Mouse (Mus musculus): Measurements from ENCODE around the gene Rab11fip4. TPM values are rescaled to one million over a fixed set of nuclear protein-coding genes. Genes with fewer than 3 reads are reported as not detected.
A peak's percentile ranks its signal among the peaks of the same experiment; 100 is the strongest.
"Not testable (repeated sequence)": the region's sequence is repeated elsewhere in the genome, so short reads cannot be mapped to it uniquely, and the experiment has no call there.

The Rab11fip4 gene
- polyA plus RNA-seq, 1 experiment from 2014 or later = 10.7 TPM

DNA sequence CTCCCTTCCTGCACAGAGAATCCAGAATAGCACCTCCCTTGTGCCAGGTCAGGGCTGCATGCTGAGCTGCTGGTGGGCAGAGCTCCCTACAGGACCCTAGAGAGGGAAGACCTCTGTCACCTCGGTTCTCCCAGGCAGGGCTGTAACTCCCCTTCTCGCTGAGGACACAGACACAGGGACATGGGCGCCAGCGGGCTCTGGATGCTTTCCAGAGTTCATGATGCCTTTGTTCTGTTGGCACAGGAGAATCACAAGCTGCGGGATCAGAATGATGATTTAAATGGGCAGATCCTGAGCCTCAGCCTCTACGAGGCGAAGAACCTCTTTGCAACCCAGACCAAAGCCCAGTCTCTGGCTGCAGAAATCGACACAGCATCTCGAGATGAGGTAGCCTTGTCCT lies 100.5 kb downstream of the Rab11fip4 start:
- no peaks in the 10 kb centered on the region for H3K9me3 ChIP-seq (ENCODE audit: control insufficient read depth, low read length)
- no peaks in the 10 kb centered on the region for H3K27me3 ChIP-seq (ENCODE audit: control insufficient read depth, insufficient read depth, low read length)
- no peak for DNase-seq (ENCODE audit: low spot score)
- H3K4me3 ChIP-seq (ENCODE audit: low read depth, low read length) = no peak overlapping the region
- ATAC-seq (ENCODE audit: insufficient number of reproducible peaks, low FRiP score, low TSS enrichment, low read depth) = no peak
- 92% methylated on average over 9 of the region's 9 CpGs for WGBS
- peaks cover 6% of the 10 kb centered on the region; the same call in 1 of the 2 replicates for H3K4me1 ChIP-seq (ENCODE audit: control insufficient read depth, insufficient read depth, low read length)
- H3K4me2 ChIP-seq (ENCODE audit: low read depth, severe bottlenecking) = no peak overlapping the region
- no peak overlapping the region for H3K9ac ChIP-seq (ENCODE audit: low read length)
- no peak overlapping the region for H3K27ac ChIP-seq (replicated peaks; ENCODE audit: low read depth, low read length)
- peaks cover 5% of the 10 kb centered on the region for H3K36me3 ChIP-seq (ENCODE audit: control insufficient read depth, insufficient read depth, low read length)

DNA sequence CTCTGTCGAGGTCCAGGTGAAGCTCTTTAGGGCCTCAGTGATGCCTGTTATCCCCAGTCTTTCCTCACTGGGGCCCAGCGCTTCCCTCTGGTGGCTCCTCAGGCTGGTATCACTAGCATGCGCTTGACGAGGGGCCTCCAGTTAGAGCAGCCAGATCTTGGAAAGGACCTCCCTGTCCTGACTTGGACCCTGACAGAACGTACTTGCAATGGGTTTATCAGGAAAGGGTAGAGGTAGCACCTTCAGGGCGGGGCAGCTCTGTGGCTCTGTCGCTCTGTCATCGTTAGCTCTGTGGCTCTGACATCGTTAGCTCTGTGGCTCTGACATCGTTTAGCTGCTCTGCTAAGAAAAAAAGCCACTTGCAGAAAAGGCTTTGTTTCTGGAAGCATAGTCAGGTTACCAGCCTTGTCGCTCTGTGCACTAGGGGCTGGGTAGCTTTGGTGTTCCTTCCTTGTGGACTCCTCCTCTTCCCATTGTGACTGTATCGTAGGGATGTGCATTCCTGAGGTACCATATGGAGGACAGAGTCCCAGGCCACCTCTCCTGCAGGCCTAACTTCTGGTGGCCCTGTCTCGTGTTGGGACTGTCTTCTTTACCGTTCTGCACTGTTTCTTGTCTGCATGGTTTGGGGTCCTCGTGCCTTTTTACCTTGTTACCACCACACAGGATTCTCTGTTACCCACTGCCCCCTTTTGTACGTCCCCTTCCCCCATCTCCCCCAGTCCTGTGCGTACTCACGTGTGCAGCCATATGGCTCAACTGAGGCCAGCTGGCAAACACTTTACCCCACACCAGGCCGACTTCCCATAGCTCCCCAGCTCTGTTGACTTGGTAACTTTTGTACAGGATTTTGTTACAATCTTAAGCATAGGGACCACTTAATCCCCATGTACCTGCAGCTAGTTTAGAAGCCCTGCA lies 105.6 kb downstream of the Rab11fip4 start:
- no peaks in the 10 kb centered on the region; the same call in none of the 2 replicates for H3K36me3 ChIP-seq (ENCODE audit: control insufficient read depth, insufficient read depth, low read length)
- H3K4me2 ChIP-seq (ENCODE audit: low read depth, severe bottlenecking) = no peak overlapping the region
- DNase-seq (ENCODE audit: low spot score) = peak; percentile 40
- H3K4me1 ChIP-seq (ENCODE audit: control insufficient read depth, insufficient read depth, low read length) = peaks cover 22% of the 10 kb centered on the region
- no peaks in the 10 kb centered on the region for H3K9me3 ChIP-seq (ENCODE audit: control insufficient read depth, low read length)
- H3K4me3 ChIP-seq (ENCODE audit: low read depth, low read length) = no peak overlapping the region
- H3K27me3 ChIP-seq (ENCODE audit: control insufficient read depth, insufficient read depth, low read length) = no peaks in the 10 kb centered on the region
- 49% methylated on average over 19 of the region's 19 CpGs for WGBS
- H3K9ac ChIP-seq (ENCODE audit: low read length) = no peak overlapping the region
- ATAC-seq (ENCODE audit: insufficient number of reproducible peaks, low FRiP score, low TSS enrichment, low read depth) = peak; percentile 61
- peak overlapping the region; percentile 93 for H3K27ac ChIP-seq (replicated peaks; ENCODE audit: low read depth, low read length)

DNA sequence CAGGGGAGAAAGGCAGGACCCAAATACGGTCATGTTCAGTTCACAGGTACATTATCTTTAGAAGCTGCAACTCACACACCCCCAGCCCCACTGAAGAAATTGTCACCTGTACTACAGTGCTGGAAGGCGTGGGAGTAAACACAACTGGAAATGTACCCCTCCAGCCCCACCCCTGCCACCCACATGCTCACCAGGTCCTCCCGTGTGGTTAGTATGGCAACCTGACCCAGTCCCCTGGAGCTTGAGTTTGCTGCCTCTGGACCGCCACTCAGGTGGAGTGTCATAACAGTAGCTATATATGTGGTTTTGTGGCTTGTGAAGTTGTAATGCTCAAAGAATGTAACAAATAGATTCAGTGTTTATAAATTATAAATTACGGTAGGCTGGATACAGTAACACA lies 107.1 kb downstream of the Rab11fip4 start:
- no peaks in the 10 kb centered on the region; the same call in none of the 2 replicates for H3K36me3 ChIP-seq (ENCODE audit: control insufficient read depth, insufficient read depth, low read length)
- no peak for ATAC-seq (ENCODE audit: insufficient number of reproducible peaks, low FRiP score, low TSS enrichment, low read depth)
- no peaks in the 10 kb centered on the region for H3K9me3 ChIP-seq (ENCODE audit: control insufficient read depth, low read length)
- H3K9ac ChIP-seq (ENCODE audit: low read length) = no peak overlapping the region
- H3K27ac ChIP-seq (replicated peaks; ENCODE audit: low read depth, low read length) = peak overlapping the region; percentile 93
- H3K4me1 ChIP-seq (ENCODE audit: control insufficient read depth, insufficient read depth, low read length) = peaks cover 29% of the 10 kb centered on the region
- no peak overlapping the region for H3K4me3 ChIP-seq (ENCODE audit: low read depth, low read length)
- DNase-seq (ENCODE audit: low spot score) = no peak
- H3K4me2 ChIP-seq (ENCODE audit: low read depth, severe bottlenecking) = no peak overlapping the region
- no peaks in the 10 kb centered on the region for H3K27me3 ChIP-seq (ENCODE audit: control insufficient read depth, insufficient read depth, low read length)
- WGBS = 79% methylated on average over 5 of the region's 5 CpGs

DNA sequence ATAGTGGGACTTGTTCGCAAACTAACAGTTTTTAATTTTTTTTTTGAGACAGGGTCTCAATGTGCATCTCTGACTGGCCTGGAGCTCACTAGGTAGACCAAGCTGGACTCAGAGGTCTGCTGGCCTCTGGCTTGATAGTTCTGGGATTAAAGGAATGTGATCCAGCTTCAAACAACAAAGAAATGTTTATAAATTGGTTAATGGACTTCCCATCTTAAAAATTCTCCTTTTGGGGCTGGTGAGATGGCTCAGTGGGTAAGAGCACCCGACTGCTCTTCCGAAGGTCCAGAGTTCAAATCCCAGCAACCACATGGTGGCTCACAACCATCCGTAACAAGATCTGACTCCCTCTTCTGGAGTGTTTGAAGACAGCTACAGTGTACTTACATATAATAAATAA lies 107.5 kb downstream of the Rab11fip4 start:
- 96% methylated on average over 3 of the region's 4 CpGs for WGBS
- H3K4me1 ChIP-seq (ENCODE audit: control insufficient read depth, insufficient read depth, low read length) = peaks cover 29% of the 10 kb centered on the region
- ATAC-seq (ENCODE audit: insufficient number of reproducible peaks, low FRiP score, low TSS enrichment, low read depth) = not testable (repeated sequence)

DNA sequence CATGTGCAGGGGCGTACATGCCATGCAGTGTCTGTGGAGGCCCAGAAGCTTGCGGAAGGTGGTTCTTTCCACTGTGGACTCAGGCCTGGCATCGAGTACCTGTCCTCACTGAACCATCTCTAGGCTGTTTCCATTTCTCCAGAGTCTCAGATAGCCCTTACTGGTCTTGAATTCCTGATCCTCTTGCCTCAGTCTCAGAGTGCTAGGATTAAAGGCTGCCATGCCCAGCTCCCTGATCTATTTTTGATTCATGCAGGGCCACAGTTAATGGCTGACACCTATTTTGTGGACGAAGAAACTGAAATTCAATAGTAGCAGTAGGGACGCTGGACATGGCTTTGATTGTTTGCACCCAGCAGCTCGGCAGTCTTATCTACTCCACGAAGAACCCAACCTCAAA lies 110.5 kb downstream of the Rab11fip4 start:
- Histone ChIP-seq H3K9ac (ENCODE audit: low read length) (no peak overlapping the region), H3K27ac (replicated peaks; ENCODE audit: low read depth, low read length) (no peak overlapping the region)
- DNase-seq (ENCODE audit: low spot score) = no peak

More for the DNA sequence above, 107.5 kb downstream of the Rab11fip4 start:
- not testable (repeated sequence) for H3K9ac ChIP-seq (ENCODE audit: low read length); H3K9me3 ChIP-seq (ENCODE audit: control insufficient read depth, low read length); H3K36me3 ChIP-seq (ENCODE audit: control insufficient read depth, insufficient read depth, low read length); H3K27me3 ChIP-seq (ENCODE audit: control insufficient read depth, insufficient read depth, low read length); H3K4me2 ChIP-seq (ENCODE audit: low read depth, severe bottlenecking); DNase-seq (ENCODE audit: low spot score); H3K4me3 ChIP-seq (ENCODE audit: low read depth, low read length); H3K27ac ChIP-seq (replicated peaks; ENCODE audit: low read depth, low read length)

DNA sequence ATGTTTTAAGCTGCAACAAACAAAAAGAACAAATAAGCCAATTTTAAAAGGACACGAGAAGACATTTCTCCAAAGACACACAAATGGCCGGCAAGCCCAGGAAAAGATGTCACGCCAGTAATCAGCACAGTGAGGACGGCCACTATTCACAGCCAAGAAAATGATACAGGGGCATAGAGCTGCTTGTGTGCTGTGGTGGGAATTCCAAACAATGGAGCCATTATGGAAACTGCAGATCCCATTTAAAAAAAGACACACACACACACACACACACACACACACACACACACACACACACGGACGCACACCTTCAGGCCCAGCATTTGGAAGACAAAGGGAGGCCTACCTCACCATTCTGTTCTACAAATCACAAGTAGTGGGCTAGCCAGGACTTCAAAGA lies 111.1 kb downstream of the Rab11fip4 start:
- H3K9me3 ChIP-seq (ENCODE audit: control insufficient read depth, low read length) = no peaks in the 10 kb centered on the region
- H3K36me3 ChIP-seq (ENCODE audit: control insufficient read depth, insufficient read depth, low read length) = no peaks in the 10 kb centered on the region; the same call in 1 of the 2 replicates
- no peak overlapping the region for H3K9ac ChIP-seq (ENCODE audit: low read length)
- no peaks in the 10 kb centered on the region for H3K27me3 ChIP-seq (ENCODE audit: control insufficient read depth, insufficient read depth, low read length)
- no peak overlapping the region for H3K27ac ChIP-seq (replicated peaks; ENCODE audit: low read depth, low read length)
- ATAC-seq (ENCODE audit: insufficient number of reproducible peaks, low FRiP score, low TSS enrichment, low read depth) (no peak), DNase-seq (ENCODE audit: low spot score) (no peak)
- H3K4me1 ChIP-seq (ENCODE audit: control insufficient read depth, insufficient read depth, low read length) = peaks cover 17% of the 10 kb centered on the region
- no peak overlapping the region for H3K4me2 ChIP-seq (ENCODE audit: low read depth, severe bottlenecking)
- no peak overlapping the region for H3K4me3 ChIP-seq (ENCODE audit: low read depth, low read length)
- WGBS = 94% methylated on average over 6 of the region's 6 CpGs

More for the DNA sequence above, 110.5 kb downstream of the Rab11fip4 start:
- 92% methylated on average over 7 of the region's 7 CpGs for WGBS
- no peaks in the 10 kb centered on the region for H3K9me3 ChIP-seq (ENCODE audit: control insufficient read depth, low read length)
- H3K4me3 ChIP-seq (ENCODE audit: low read depth, low read length) = no peak overlapping the region
- H3K27me3 ChIP-seq (ENCODE audit: control insufficient read depth, insufficient read depth, low read length) = no peaks in the 10 kb centered on the region
- peaks cover 23% of the 10 kb centered on the region for H3K4me1 ChIP-seq (ENCODE audit: control insufficient read depth, insufficient read depth, low read length)
- H3K36me3 ChIP-seq (ENCODE audit: control insufficient read depth, insufficient read depth, low read length) = no peaks in the 10 kb centered on the region; the same call in 1 of the 2 replicates
- no peak for ATAC-seq (ENCODE audit: insufficient number of reproducible peaks, low FRiP score, low TSS enrichment, low read depth)
- no peak overlapping the region for H3K4me2 ChIP-seq (ENCODE audit: low read depth, severe bottlenecking)

DNA sequence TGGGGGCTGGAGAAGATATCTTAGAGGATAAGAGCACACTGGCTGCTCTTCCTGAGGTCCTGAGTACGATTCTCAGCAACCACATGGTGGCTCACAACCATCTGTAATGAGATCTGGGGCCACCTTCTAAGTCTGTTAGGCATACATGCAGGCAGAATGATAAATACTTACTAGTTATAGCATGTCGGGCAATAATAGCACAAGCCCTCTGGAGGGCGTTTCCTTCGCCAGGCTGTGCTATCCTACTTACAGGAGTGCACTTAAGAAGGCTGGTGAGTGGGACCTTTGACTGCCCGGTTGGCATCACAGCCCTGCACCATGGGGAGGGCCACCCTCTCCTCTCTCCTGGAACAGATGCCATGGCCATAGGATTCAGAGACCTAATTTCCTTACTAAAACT lies 112.4 kb downstream of the Rab11fip4 start:
- Histone ChIP-seq H3K4me3 (ENCODE audit: low read depth, low read length) (peak overlapping the region; percentile 77), H3K9ac (ENCODE audit: low read length) (peak overlapping the region; percentile 84; the same call in 1 of the 2 replicates), H3K36me3 (ENCODE audit: control insufficient read depth, insufficient read depth, low read length) (no peaks in the 10 kb centered on the region), H3K27ac (replicated peaks; ENCODE audit: low read depth, low read length) (no peak overlapping the region), H3K4me2 (ENCODE audit: low read depth, severe bottlenecking) (peak overlapping the region; percentile 38), H3K4me1 (ENCODE audit: control insufficient read depth, insufficient read depth, low read length) (peaks cover 7% of the 10 kb centered on the region; the same call in 1 of the 2 replicates), H3K27me3 (ENCODE audit: control insufficient read depth, insufficient read depth, low read length) (no peaks in the 10 kb centered on the region), H3K9me3 (ENCODE audit: control insufficient read depth, low read length) (no peaks in the 10 kb centered on the region)
- DNase-seq (ENCODE audit: low spot score) = peak; percentile 67
- 0 out of 2 replicates have a peak, but pooled peaks have one; percentile 31 for ATAC-seq (ENCODE audit: insufficient number of reproducible peaks, low FRiP score, low TSS enrichment, low read depth)
- WGBS = 4% methylated on average over 5 of the region's 5 CpGs

DNA sequence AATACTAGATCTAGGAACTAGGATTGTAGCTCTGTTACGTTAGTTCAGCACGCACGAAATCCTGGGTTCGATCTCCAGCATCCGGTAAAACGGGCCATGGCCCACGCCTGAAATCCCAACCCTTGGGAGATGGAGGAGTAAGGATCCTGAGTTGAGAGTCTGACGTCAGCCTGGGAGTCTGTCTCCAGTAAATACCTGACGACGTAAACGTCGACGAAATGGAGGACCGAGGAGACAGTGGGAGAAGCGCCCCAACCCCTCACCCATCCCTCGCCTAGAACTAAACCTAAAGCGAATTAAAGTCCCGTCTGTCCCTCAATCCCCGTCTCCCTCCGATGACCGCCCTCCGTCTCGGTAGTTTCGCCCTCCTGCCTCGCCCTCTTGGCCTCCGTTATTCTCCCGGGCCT lies 112.9 kb downstream of the Rab11fip4 start:
- Histone ChIP-seq H3K36me3 (ENCODE audit: control insufficient read depth, insufficient read depth, low read length) (no peaks in the 10 kb centered on the region), H3K4me2 (ENCODE audit: low read depth, severe bottlenecking) (peak overlapping the region; percentile 38), H3K9ac (ENCODE audit: low read length) (peak overlapping the region; percentile 84), H3K9me3 (ENCODE audit: control insufficient read depth, low read length) (no peaks in the 10 kb centered on the region), H3K4me1 (ENCODE audit: control insufficient read depth, insufficient read depth, low read length) (peaks cover 7% of the 10 kb centered on the region; the same call in 1 of the 2 replicates), H3K27me3 (ENCODE audit: control insufficient read depth, insufficient read depth, low read length) (no peaks in the 10 kb centered on the region), H3K4me3 (ENCODE audit: low read depth, low read length) (peak overlapping the region; percentile 77), H3K27ac (replicated peaks; ENCODE audit: low read depth, low read length) (peak overlapping the region; percentile 94)
- DNase-seq (ENCODE audit: low spot score) = no peak
- WGBS = under 1% methylated on average over 27 of the region's 27 CpGs
- peak; percentile 41; the same call in 1 of the 2 replicates for ATAC-seq (ENCODE audit: insufficient number of reproducible peaks, low FRiP score, low TSS enrichment, low read depth)
